Mouse (Mus musculus) kidney, embryonic 16.5 days (tissue): ENCODE data around the gene Dync1i2. TPM values are rescaled to one million over a fixed set of nuclear protein-coding genes. Genes with fewer than 3 reads are reported as not detected.

Source experiments
- ATAC-seq: fragments of 200-750 bp; cut with Nextera tagmentation; 2 replicates; pipeline ENCODE4 v1.8.0; 2017; ENCODE audit warnings: moderate TSS enrichment; ENCODE audit not compliant: low FRiP score, low TSS enrichment
- H3K27ac ChIP-seq: fragments of 300-500 bp; sonication (generic); 2 replicates; pipeline ENCODE4 v1.5.1; 2014; ENCODE audit warnings: low read length
- H3K27me3 ChIP-seq: fragments of 300-500 bp; sonication (generic); 2 replicates; pipeline ENCODE4 v1.6.1; 2014; ENCODE audit warnings: low read length, control low read depth, mixed read lengths; ENCODE audit not compliant: insufficient read depth
- H3K36me3 ChIP-seq: fragments of 300-500 bp; sonication (generic); 2 replicates; pipeline ENCODE4 v1.6.1; 2014; ENCODE audit warnings: low read length, control low read depth, mixed read lengths; ENCODE audit not compliant: insufficient read depth
- H3K4me1 ChIP-seq: fragments of 300-500 bp; sonication (generic); 2 replicates; pipeline ENCODE4 v1.6.1; 2014; ENCODE audit warnings: low read length, control low read depth, mixed read lengths; ENCODE audit not compliant: insufficient read depth
- H3K4me2 ChIP-seq: fragments of 300-500 bp; sonication (generic); replicated peaks from 2 replicates; pipeline ENCODE4 v1.6.1; 2014; ENCODE audit warnings: low read depth, low read length
- H3K4me3 ChIP-seq: fragments of 300-500 bp; sonication (generic); 2 replicates; pipeline ENCODE4 v1.5.1; 2014; ENCODE audit warnings: mild to moderate bottlenecking, low read length
- H3K9ac ChIP-seq: fragments of 300-500 bp; sonication (generic); replicated peaks from 2 replicates; pipeline ENCODE4 v1.6.1; 2014; ENCODE audit warnings: low read length
- H3K9me3 ChIP-seq: fragments of 300-500 bp; sonication (generic); 2 replicates; pipeline ENCODE4 v1.6.1; 2016; ENCODE audit warnings: low read length, control low read depth
- WGBS: fragments of 180-500 bp; shearing (Covaris S2); extraction: QIAGEN DNeasy Blood & Tissue Kit; methylation state at CpG from one replicate; pipeline ENCODE4 v1.1.7; 2014; 5-methylcytosine and 5-hydroxymethylcytosine counted together
- polyA plus RNA-seq: library from polyadenylated mRNA; unstranded; fragments of >200 nt; fragmentation: Nextera tagmentation; extraction: Ambion mirVana; gene quantifications from 2 replicates; pipeline ENCODE4 v1.2.1, GENCODE M21; 2015

Gene Dync1i2
- polyA plus RNA-seq, 1 experiment from 2014 or later, result 76.1 TPM

DNA sequence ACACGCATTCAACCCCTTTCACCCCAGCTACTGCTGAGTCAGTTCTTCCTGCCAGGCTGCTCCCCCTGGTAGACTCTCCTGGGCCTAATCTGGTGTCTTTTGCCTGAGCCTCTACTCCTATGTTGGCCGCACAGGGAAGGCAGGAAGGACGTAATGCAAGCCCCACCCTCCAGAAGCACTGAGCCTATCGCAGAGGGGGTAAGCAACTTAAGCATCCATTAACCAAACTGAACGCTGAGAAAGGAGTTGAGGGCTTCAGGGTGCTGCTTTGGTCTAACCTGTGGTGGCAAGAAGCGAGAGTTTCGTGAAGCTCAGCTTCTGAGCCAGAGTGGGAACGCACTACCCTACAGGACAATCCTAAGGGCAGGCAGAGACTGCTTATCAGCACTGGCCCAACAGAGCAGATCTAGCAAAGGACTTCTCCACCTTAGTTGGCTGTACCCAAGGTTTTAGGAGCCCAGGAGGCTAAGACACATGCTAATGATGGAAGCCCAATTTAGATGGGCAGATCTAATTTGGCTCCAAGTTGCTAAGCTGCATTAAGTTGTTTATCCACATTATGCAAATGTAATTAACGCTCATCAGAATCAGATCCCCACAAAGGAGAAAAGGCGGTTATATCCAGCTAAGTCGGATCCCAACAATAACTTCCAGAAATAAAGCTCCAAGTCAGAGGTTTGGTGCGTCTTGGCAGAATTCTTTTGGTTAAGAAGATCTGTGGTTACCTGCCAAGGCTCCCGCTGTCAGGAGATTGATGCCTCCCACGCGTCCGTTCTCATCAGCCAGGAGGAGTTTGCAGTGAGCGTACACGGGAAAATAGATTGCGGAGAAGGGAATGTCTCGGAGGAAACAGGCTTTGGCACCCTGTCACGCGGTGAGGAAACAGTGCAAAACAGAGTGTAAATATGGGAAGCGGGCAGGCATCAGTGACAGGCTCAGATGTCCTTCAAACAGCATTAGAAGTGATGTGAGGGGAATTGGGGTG, 67.6 kb downstream of the Dync1i2 start:
- H3K36me3 ChIP-seq, result peaks cover 18% of the 10 kb centered on the region
- no peak overlapping the region for H3K4me2 ChIP-seq
- H3K9ac ChIP-seq, result no peak overlapping the region
- no peak overlapping the region for H3K27ac ChIP-seq
- no peak overlapping the region for H3K4me3 ChIP-seq
- H3K9me3 ChIP-seq, result no peaks in the 10 kb centered on the region
- no peak for ATAC-seq
- H3K27me3 ChIP-seq, result no peaks in the 10 kb centered on the region
- 0 out of 2 replicates have a peak, but pooled peaks cover 8% of the 10 kb centered on the region for H3K4me1 ChIP-seq
- WGBS, result 68% methylated on average over 23 of the region's 23 CpGs

DNA sequence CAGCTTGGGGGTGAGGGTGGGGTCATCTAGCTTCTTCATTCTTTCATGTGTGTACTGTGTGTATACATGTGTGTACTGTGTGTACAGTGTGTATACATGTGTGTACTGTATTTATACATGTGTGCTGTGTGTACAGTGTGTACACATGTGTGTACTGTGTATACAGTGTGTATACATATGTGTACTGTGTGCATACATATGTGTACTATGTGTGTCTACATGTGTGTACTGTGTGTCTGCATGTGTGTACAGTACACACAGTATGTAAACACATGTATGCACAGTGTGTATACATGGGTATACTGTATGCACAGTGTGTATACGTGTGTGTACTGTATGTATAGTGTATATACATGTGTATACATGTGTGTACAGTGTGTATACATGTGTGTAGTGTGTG, 70.5 kb downstream of the Dync1i2 start:
- Histone ChIP-seq H3K27me3 (no peaks in the 10 kb centered on the region), H3K27ac (no peak overlapping the region), H3K9me3 (no peaks in the 10 kb centered on the region), H3K4me2 (no peak overlapping the region), H3K9ac (no peak overlapping the region), H3K4me3 (no peak overlapping the region), H3K4me1 (0 out of 2 replicates have a peak, but pooled peaks cover 8% of the 10 kb centered on the region), H3K36me3 (peaks cover 10% of the 10 kb centered on the region)
- WGBS, result 76% methylated on average over 1 of the region's 1 CpGs
- ATAC-seq, result peak; percentile 27; the same call in 1 of the 2 replicates

DNA sequence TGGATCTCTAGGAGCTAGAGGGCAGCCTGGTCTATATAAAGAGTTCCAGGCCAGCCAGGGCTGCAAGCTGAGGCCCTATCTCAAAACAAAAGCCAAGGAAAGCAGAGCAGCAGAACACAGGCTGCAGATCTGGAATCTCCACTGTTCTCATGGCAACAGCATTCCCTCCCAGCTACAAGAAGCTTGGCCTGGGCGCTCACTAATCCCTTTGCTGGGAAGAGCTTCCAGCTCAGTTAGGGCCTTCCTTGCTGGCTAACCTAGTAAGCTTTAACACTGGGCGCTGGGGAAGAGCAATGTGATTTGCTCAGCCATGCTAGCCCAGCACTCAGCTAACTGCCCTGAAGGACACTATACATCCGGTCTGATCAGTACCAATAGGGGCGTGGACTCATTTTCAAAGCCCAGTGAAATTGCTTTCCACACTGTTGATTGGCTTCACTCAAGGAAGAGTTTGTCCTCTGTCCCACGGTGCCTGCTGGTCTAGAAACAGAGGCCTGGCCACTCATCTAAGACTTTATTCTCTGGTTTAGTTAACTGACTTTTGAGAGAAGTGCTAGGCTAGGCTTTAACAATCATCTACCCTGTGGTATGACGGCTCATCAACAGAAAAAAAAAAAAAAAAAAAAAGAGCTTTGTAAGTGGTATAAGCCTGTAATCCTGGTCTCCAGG, 78.7 kb downstream of the Dync1i2 start:
- Histone ChIP-seq H3K4me2 (no peak overlapping the region), H3K27ac (0 out of 2 replicates have a peak overlapping the region, but pooled peaks have one; percentile 11), H3K36me3 (no peaks in the 10 kb centered on the region), H3K4me3 (no peak overlapping the region), H3K9me3 (no peaks in the 10 kb centered on the region), H3K9ac (no peak overlapping the region), H3K4me1 (peaks cover 30% of the 10 kb centered on the region), H3K27me3 (no peaks in the 10 kb centered on the region)
- ATAC-seq, result peak; percentile 61
- 59% methylated on average over 6 of the region's 6 CpGs for WGBS

DNA sequence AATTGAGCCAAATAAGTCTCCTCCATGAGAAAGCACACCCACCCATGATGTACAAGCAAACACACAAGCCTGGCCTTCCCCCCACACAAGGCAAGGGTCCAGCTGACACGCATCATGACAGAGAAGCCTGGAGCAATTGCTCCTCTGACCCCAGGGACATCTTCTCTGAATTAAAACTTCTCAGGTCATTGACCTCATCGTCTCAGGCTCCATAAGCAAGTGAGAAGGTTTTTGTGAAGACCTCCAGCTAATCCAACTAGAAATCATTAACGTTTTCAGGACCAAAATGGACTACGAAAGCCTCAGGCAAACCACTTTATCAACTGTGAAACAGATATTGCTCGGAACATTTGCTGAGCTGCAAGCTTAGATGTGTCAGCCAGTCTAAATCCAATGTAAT, 80.1 kb downstream of the Dync1i2 start:
- Histone ChIP-seq H3K4me2 (no peak overlapping the region), H3K9me3 (no peaks in the 10 kb centered on the region), H3K27ac (0 out of 2 replicates have a peak overlapping the region, but pooled peaks have one; percentile 2), H3K4me3 (no peak overlapping the region), H3K27me3 (no peaks in the 10 kb centered on the region), H3K9ac (no peak overlapping the region), H3K36me3 (no peaks in the 10 kb centered on the region), H3K4me1 (peaks cover 30% of the 10 kb centered on the region)
- 33% methylated on average over 5 of the region's 5 CpGs for WGBS
- no peak for ATAC-seq

DNA sequence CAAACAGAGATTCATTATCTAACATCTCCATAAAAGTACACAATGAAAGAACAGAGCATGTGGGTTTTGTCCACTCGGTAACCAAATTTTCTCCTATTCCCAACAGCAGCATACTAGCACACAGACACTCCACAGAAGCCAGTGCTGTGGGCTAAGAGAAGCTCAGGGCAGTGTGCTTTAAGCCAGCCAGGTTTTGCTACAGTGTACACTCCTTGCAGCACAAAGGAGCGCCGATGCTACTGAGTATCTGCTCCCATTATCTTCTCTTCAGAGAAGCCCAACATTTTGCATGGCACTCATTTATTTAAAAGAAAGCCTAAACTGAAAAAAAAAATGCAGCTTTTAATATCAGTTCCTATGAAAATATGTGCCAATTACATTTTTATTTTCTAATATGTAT, 82.5 kb downstream of the Dync1i2 start:
- H3K4me3 ChIP-seq, result no peak overlapping the region
- no peaks in the 10 kb centered on the region for H3K27me3 ChIP-seq
- no peak overlapping the region for H3K4me2 ChIP-seq
- H3K27ac ChIP-seq, result no peak overlapping the region
- H3K9me3 ChIP-seq, result no peaks in the 10 kb centered on the region
- H3K4me1 ChIP-seq, result peaks cover 34% of the 10 kb centered on the region
- WGBS, result 82% methylated on average over 3 of the region's 3 CpGs
- H3K9ac ChIP-seq, result no peak overlapping the region
- H3K36me3 ChIP-seq, result no peaks in the 10 kb centered on the region
- ATAC-seq, result no peak

DNA sequence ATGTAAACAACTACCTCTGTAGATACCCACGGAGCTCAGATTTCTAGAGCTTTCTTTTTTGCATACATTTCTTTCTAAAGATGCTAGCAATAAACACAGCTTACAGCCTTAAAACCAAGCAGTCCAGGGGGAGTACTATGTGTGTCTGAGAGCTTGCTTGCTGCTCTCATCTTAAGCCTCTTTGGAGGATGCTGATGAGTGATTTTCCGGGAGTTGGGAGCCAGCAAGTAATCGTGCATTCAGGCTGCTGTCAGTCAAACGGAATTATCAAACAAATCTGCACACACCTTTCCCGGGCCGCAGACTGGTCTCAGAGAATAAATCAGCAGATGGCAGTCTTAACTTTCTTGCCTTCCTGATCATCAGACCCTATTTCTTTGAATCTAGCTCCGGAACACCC, 83.0 kb downstream of the Dync1i2 start:
- WGBS, result 23% methylated on average over 7 of the region's 7 CpGs

DNA sequence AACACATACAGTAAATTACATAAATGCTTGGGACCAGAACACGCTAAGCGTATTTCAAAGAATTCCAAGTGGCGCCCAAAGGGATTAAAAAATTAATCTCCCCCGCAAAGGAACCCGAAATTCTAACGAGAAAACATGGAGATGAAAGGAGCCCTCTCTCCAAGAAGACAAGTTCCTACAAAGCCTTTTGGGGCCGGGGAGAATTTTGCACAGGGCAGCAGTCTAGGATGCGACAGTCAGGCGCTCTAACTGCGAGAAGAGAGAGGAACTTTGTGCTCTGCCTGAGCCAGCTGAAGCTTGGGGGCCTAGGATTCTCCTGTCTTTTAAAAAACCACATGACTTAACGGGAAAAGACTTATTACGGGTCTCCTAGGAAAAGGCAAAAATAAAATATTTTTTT, 84.3 kb downstream of the Dync1i2 start:
- no peak for ATAC-seq
- H3K4me2 ChIP-seq, result no peak overlapping the region
- H3K36me3 ChIP-seq, result no peaks in the 10 kb centered on the region
- H3K4me3 ChIP-seq, result no peak overlapping the region
- 87% methylated on average over 12 of the region's 12 CpGs for WGBS
- no peak overlapping the region for H3K27ac ChIP-seq
- peaks cover 24% of the 10 kb centered on the region for H3K4me1 ChIP-seq
- no peak overlapping the region for H3K9ac ChIP-seq
- no peaks in the 10 kb centered on the region for H3K27me3 ChIP-seq
- H3K9me3 ChIP-seq, result no peaks in the 10 kb centered on the region

More for the DNA sequence above, 83.0 kb downstream of the Dync1i2 start:
- Histone ChIP-seq H3K9ac (no peak overlapping the region), H3K27me3 (no peaks in the 10 kb centered on the region), H3K4me3 (no peak overlapping the region), H3K4me2 (no peak overlapping the region), H3K36me3 (no peaks in the 10 kb centered on the region), H3K9me3 (no peaks in the 10 kb centered on the region), H3K4me1 (peaks cover 34% of the 10 kb centered on the region), H3K27ac (no peak overlapping the region)
- no peak for ATAC-seq

DNA sequence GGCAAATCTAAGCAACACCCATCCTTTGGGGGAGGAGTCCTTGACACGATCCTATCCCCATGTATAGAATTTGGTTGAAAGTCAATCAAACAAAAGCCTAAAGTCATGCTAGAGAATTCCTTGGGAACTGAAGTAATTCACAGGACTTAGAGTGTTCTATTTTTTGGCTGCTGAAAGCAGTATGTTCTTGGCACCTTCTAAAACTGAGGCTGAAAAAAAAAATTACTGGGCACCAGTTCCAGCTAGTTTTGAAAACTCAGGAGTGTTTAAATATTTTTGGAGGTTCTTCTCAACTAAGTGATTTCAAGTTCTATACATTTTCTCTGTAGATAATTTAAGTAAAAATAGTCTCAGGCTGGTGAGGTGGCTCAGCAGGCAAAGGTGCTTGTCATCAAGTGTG, 86.0 kb downstream of the Dync1i2 start:
- no peaks in the 10 kb centered on the region for H3K36me3 ChIP-seq
- WGBS, result 72% methylated on average over 1 of the region's 1 CpGs

GRCm38 (mm10) chr2:71298729-71299128, 87.2 kb downstream of the Dync1i2 start:
- Histone ChIP-seq H3K9ac (no peak overlapping the region), H3K9me3 (no peaks in the 10 kb centered on the region), H3K27me3 (no peaks in the 10 kb centered on the region), H3K36me3 (no peaks in the 10 kb centered on the region), H3K27ac (no peak overlapping the region), H3K4me2 (no peak overlapping the region), H3K4me1 (peaks cover 14% of the 10 kb centered on the region), H3K4me3 (no peak overlapping the region)
- ATAC-seq, result no peak
- WGBS, result 89% methylated on average over 1 of the region's 1 CpGs

More for the DNA sequence above, 86.0 kb downstream of the Dync1i2 start:
- Histone ChIP-seq H3K9ac (no peak overlapping the region), H3K27ac (no peak overlapping the region), H3K27me3 (no peaks in the 10 kb centered on the region), H3K4me1 (0 out of 2 replicates have a peak, but pooled peaks cover 9% of the 10 kb centered on the region), H3K9me3 (no peaks in the 10 kb centered on the region), H3K4me3 (no peak overlapping the region), H3K4me2 (no peak overlapping the region)
- ATAC-seq, result no peak
